Mouse (Mus musculus) erythroblast, embryonic 14.5 days (primary cell): ENCODE data around the gene Tax1bp1. TPM values are rescaled to one million over a fixed set of nuclear protein-coding genes. Genes with fewer than 3 reads are reported as not detected.

Experiments
- H3K27me3 ChIP-seq: 2 replicates; pipeline ENCODE4 v1.6.1; 2012; ENCODE audit warnings: inconsistent platforms; ENCODE audit not compliant: control insufficient read depth
- H3K36me3 ChIP-seq: 2 replicates; pipeline ENCODE4 v1.6.1; 2012; ENCODE audit warnings: mild to moderate bottlenecking, inconsistent platforms; ENCODE audit not compliant: control insufficient read depth
- H3K4me1 ChIP-seq: 2 replicates; pipeline ENCODE4 v1.6.1; 2012; ENCODE audit warnings: inconsistent platforms; ENCODE audit not compliant: control insufficient read depth
- H3K4me3 ChIP-seq: replicated peaks from 2 replicates; pipeline ENCODE3; 2012; ENCODE audit warnings: moderate library complexity, mild to moderate bottlenecking, inconsistent platforms
- H3K9me3 ChIP-seq: 2 replicates; pipeline ENCODE4 v1.6.1; 2012; ENCODE audit warnings: low read length, inconsistent platforms, mixed read lengths; ENCODE audit not compliant: control insufficient read depth
- GATA1 ChIP-seq: IDR thresholded peaks from 2 replicates; pipeline ENCODE4 v1.6.1; 2012; ENCODE audit warnings: low read length, inconsistent platforms, mixed read lengths
- TAL1 ChIP-seq: IDR thresholded peaks from 3 replicates; pipeline ENCODE4 v1.6.1; 2012; ENCODE audit warnings: low read length, inconsistent platforms, mixed read lengths
- polyA plus RNA-seq: library from polyadenylated mRNA; stranded (reverse); fragments of >175 nt; gene quantifications from 2 replicates; pipeline ENCODE4 v1.2.3, GENCODE M21; 2012

Tax1bp1 gene
- polyA plus RNA-seq, 1 experiment, result 2.0 TPM

DNA sequence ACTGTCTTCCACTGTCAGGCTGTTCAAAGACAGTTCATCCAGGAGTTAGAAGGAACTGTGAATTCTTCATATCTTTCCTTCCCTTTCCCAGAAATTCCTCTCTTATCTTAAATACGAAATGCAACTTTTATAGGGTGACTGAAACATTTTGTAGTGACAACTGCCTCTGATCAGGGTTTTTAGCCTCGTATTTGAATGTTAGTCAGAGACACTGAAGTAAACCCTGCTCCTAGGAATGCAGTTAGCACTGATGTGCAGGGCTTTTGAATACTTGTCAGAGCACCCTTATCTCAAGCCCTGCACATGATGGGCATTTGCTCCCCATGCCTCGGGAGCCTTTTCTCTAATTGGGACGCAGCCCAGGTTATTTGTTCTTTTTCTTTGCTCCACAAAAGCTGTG, 16.8 kb downstream of the Tax1bp1 start:
- TF ChIP-seq TAL1, result no peak
- no peak for TF ChIP-seq GATA1
- Histone ChIP-seq H3K4me3 (no peak overlapping the region), H3K9me3 (no peaks in the 10 kb centered on the region), H3K36me3 (peaks cover 80% of the 10 kb centered on the region), H3K4me1 (peaks cover 9% of the 10 kb centered on the region), H3K27me3 (no peaks in the 10 kb centered on the region)

DNA sequence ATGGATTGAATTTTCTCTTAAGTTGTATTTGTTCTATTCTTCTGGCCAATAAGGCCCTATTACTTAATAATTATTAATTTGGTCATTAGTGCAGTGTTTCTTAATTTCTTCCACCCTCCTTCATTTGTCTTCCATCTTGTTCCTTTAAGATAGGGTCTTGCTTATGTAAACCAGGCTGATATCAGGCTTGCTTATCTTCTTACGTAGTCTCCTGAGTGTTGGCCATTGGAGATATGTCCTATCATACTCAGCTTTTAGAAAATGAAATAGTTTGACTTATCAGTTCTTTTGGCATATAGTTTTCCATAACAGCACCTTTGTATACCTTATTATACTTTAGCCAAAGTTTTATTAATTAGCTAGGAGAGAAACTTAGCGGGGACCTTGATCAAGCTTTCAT, 21.1 kb downstream of the Tax1bp1 start:
- Histone ChIP-seq H3K36me3 (peaks cover 78% of the 10 kb centered on the region), H3K27me3 (no peaks in the 10 kb centered on the region), H3K4me3 (no peak overlapping the region), H3K4me1 (peaks cover 8% of the 10 kb centered on the region), H3K9me3 (no peaks in the 10 kb centered on the region)
- TF ChIP-seq TAL1 (no peak), GATA1 (no peak)

DNA sequence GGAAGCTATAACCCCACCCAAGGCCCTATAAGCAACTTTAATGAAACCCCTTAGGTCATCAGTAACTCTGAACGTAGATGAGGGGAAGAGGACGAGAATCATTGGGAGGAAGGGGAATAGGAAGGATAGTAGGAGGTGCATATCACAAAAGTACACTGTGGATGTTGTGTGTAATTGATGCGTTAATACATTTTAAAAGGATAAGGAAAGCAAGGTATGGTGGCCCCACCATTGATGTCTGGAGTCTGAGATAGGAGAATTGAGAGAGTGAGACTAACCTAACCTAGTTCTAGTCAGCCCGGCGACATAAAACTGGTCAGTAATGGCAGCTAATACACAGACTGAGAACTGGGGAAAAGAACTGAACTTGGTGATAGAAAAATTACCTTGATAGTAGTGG, 39.3 kb downstream of the Tax1bp1 start:
- peaks cover 13% of the 10 kb centered on the region for H3K4me1 ChIP-seq
- no peaks in the 10 kb centered on the region for H3K27me3 ChIP-seq
- no peaks in the 10 kb centered on the region for H3K9me3 ChIP-seq
- peaks cover 76% of the 10 kb centered on the region for H3K36me3 ChIP-seq
- TF ChIP-seq GATA1 (no peak), TAL1 (no peak)
- H3K4me3 ChIP-seq, result no peak overlapping the region

DNA sequence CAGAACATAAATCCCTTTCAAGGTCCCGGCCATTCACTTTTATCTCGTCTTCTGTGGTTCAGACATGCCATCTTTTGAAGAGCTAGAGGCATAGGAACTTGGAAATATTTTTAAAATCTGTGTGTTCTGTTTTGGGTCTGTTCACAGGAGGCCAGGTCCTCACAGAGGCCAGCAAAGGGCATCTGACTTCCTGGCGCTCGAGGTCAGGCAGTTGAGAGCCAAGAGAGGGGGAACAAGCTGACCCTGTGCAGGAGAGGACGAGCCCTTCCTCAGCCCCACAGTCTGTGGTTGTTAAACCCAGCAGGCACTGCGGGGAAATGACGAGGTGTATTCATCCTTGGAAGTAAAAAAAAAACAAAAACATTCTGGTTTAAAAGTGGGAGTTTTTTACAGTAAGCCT, 51.7 kb downstream of the Tax1bp1 start:
- TF ChIP-seq GATA1 (no peak), TAL1 (no peak)
- Histone ChIP-seq H3K4me3 (no peak overlapping the region), H3K4me1 (no peaks in the 10 kb centered on the region; the same call in 1 of the 2 replicates), H3K27me3 (no peaks in the 10 kb centered on the region), H3K36me3 (peaks cover 92% of the 10 kb centered on the region), H3K9me3 (no peaks in the 10 kb centered on the region)

DNA sequence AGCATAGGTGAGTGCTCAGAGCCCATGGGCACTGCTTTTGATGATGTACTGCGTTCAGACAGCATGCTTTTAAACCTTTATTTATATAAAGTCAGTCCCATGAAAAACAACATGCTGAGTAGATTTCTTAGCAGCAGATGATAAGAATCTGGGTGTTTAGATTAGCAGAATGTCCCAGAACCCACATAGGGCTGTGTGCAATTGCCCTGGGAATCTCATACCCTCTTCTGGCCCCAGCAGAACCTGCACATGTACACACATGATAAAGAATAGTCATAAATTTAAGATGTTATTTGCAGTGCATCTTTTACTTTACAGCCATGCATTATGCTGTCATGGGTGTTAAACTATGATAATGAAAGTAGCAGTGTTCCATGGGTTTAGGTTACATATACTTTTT, 57.3 kb downstream of the Tax1bp1 start:
- no peak for TF ChIP-seq TAL1
- H3K36me3 ChIP-seq, result peaks cover 59% of the 10 kb centered on the region
- peaks cover 4% of the 10 kb centered on the region for H3K4me1 ChIP-seq
- H3K4me3 ChIP-seq, result no peak overlapping the region
- no peaks in the 10 kb centered on the region for H3K9me3 ChIP-seq
- no peaks in the 10 kb centered on the region for H3K27me3 ChIP-seq

DNA sequence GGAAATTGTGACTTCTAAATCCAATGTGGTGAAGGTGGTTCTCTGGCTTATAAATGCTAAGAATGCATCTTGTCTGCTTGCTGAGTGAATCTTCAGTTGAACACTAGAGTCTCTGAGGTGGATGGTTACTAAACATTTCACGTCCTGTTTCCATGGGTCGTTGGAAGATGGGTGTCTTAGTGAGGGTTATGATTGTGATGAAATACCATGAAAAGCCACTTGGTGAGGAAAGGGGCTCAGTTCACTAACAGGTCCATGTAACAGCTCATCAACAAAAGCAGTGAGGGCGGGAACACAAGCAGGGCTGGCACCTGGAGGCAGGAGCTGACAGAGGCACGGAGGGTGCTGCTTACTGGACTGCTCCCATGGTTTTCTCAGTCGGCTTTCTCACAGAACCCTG, 59.6 kb downstream of the Tax1bp1 start:
- Histone ChIP-seq H3K36me3 (peaks cover 36% of the 10 kb centered on the region), H3K4me1 (peaks cover 4% of the 10 kb centered on the region), H3K9me3 (no peaks in the 10 kb centered on the region), H3K27me3 (no peaks in the 10 kb centered on the region), H3K4me3 (no peak overlapping the region)
- no peak for TF ChIP-seq GATA1
- TF ChIP-seq TAL1, result no peak

DNA sequence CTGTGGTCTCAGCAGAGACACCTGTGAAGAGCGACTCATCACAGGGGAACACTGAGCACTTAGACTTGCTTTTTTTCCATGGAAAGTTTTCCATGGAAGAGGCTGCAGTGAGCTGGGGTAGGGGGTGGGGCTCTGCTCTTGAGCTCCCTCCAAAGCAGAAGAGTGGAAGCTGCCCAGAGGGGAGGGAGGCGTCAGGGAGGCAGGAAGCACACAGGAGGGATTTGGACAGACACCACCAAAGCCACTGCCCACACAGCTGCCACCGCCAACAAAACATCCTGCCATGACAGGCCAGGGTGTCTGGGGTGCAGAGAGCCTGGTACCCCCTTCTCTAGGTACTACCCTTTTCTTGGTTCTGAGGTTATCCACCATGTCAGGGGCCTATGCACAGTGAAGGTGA, 61.8 kb downstream of the Tax1bp1 start:
- H3K4me1 ChIP-seq, result peaks cover 3% of the 10 kb centered on the region
- H3K4me3 ChIP-seq, result no peak overlapping the region
- peaks cover 14% of the 10 kb centered on the region for H3K36me3 ChIP-seq
- H3K27me3 ChIP-seq, result no peaks in the 10 kb centered on the region
- TF ChIP-seq GATA1, result no peak
- no peak for TF ChIP-seq TAL1
- H3K9me3 ChIP-seq, result no peaks in the 10 kb centered on the region

DNA sequence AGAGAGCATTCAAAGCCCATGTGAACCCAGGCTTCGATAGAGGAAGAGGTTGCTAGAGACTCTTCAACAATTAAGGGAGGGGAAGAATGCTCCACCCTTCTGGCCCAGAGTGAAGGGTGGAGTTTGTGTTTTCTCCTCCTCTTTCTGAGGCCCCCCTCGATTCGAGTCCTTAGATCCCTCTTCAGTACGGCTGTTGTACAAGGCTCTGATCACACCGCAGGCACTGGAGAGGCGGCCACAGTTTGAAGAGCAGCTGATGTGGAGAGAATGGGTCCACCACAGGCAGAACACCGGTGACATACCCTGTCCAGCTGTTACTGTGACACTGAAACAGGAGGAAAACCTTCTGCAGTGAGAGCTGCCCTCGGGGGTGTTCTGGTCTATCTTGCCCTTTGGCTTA, 62.4 kb downstream of the Tax1bp1 start:
- no peak overlapping the region for H3K4me3 ChIP-seq
- H3K36me3 ChIP-seq, result peaks cover 9% of the 10 kb centered on the region
- no peaks in the 10 kb centered on the region for H3K27me3 ChIP-seq
- no peaks in the 10 kb centered on the region; the same call in 1 of the 2 replicates for H3K4me1 ChIP-seq
- H3K9me3 ChIP-seq, result no peaks in the 10 kb centered on the region
- no peak for TF ChIP-seq GATA1
- no peak for TF ChIP-seq TAL1

DNA sequence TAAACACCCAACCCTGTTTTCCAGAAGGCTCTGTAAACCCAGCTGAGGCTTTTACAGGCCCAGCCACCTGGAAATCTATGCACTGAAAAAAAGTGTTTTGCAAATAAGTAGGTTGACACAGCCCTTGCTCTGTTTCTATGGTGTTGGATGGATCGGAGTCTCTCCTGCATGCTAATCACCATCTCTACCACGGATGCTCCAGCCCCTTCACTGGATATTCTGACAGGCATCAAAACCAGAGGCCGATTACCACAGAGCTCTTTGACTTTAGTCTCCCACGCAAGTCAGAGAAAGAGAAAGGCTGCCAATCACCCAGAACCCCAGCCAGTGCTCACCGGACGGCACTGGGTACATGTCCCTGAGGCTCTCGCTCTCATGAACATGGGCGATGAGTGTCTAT, 63.5 kb downstream of the Tax1bp1 start:
- Histone ChIP-seq H3K27me3 (no peaks in the 10 kb centered on the region), H3K36me3 (peaks cover 3% of the 10 kb centered on the region; the same call in 1 of the 2 replicates), H3K4me3 (no peak overlapping the region), H3K9me3 (no peaks in the 10 kb centered on the region), H3K4me1 (no peaks in the 10 kb centered on the region; the same call in 1 of the 2 replicates)
- TF ChIP-seq GATA1 (no peak), TAL1 (no peak)

DNA sequence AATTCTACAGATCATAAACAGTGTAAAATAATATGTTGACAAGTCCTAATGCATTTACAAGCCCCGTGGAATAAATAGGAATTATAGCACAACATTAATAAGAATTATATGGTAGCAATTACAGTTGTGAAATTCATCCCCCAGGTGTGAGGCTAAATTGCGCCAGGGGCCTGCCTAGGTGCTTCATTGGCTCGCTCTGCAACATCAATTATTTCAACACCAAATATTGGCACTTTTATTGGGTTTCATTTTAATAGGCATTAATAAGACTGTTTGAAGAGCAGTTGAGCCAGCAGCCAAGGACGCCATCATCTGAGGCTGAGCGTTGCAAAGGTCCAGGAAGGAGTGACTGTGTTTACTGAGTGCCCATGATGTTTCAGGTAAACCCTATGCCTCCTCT, 65.0 kb downstream of the Tax1bp1 start:
- TF ChIP-seq TAL1 (no peak), GATA1 (no peak)
- Histone ChIP-seq H3K4me3 (no peak overlapping the region), H3K9me3 (no peaks in the 10 kb centered on the region), H3K36me3 (no peaks in the 10 kb centered on the region), H3K4me1 (no peaks in the 10 kb centered on the region; the same call in 1 of the 2 replicates), H3K27me3 (no peaks in the 10 kb centered on the region)
